Mouse (Mus musculus) skeletal muscle tissue, adult 2 months (tissue): ENCODE measurements at regions not wholly inside any gene's neighbourhood (a gene's known extent, or its start where the extent isn't known, plus 50 kb on each side); places are given as distances from the start of the nearest gene placed in this dataset.
A peak's percentile ranks its signal among the peaks of the same experiment; 100 is the strongest.

ENCODE experiments used
- DNase-seq: peaks from one replicate; pipeline ENCODE4 v3.0.0-alpha.2; 2012; ENCODE audit warnings: low read depth, low spot score

GRCm38 (mm10) chr13:15283065-15283464 is 180.0 kb upstream of the Gli3 start:
- DNase-seq: no peak

- peak; percentile 50 for DNase-seq
Measured at GRCm38 (mm10) chr13:15298457-15298856, 164.6 kb upstream of the Gli3 start.

- DNase-seq: no peak
Measured at GRCm38 (mm10) chr13:15325413-15325812, 137.6 kb upstream of the Gli3 start.

GRCm38 (mm10) chr13:15326146-15326545 is 136.9 kb upstream of the Gli3 start:
- DNase-seq: no peak

- no peak for DNase-seq
Measured at GRCm38 (mm10) chr13:15329561-15329960, 133.5 kb upstream of the Gli3 start.

- no peak for DNase-seq
Measured at GRCm38 (mm10) chr13:15343474-15343873, 119.6 kb upstream of the Gli3 start.

- DNase-seq: no peak
Measured at GRCm38 (mm10) chr13:15346866-15347265, 116.2 kb upstream of the Gli3 start.

- no peak for DNase-seq
Measured at GRCm38 (mm10) chr13:15366437-15366836, 96.6 kb upstream of the Gli3 start.

- DNase-seq: no peak
Measured at GRCm38 (mm10) chr13:15380081-15380480, 83.0 kb upstream of the Gli3 start.

GRCm38 (mm10) chr13:15395249-15395648 is 67.8 kb upstream of the Gli3 start:
- no peak for DNase-seq

- DNase-seq: no peak
Measured at GRCm38 (mm10) chr13:15395694-15396093, 67.3 kb upstream of the Gli3 start.

GRCm38 (mm10) chr13:15398677-15399076 is 64.4 kb upstream of the Gli3 start:
- DNase-seq: no peak
